Mouse (Mus musculus): ENCODE data around the gene Supt6. TPM values are rescaled to one million over a fixed set of nuclear protein-coding genes. Genes with fewer than 3 reads are reported as not detected.

Supt6 gene
- polyA plus RNA-seq, 1 experiment from 2014 or later: 9.5 TPM

DNA sequence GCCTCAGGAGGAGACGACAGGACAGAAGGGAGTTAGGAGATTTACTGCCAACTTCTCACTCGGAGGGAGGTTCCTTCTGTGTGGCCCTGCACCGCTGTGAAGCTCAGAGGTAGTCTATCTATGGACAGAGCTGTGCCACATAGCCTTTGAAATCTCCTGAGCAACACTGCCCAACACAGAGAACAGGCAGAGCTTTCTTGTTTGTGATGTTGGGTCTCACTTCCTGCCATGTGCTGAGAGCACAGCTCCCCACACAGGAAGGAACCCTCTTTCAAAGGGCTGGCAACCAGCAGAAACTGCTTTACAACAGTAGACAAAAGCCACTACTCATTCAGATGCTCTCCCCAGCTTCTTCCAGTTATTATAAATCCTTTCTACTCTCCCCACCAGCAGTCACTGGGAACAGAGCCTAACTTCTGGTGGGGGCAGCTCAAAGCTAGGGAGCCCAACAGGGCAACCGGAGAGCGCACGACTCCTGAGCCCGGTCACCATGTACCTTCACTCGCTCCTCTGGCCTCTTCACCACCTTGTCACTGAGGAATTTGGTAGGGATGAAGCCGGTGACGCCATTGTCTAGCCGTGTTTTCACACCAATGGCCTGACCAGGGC is 30.0 kb downstream of the Supt6 start:
- Histone ChIP-seq H3K4me3 (replicated peaks) (no peak overlapping the region), H3K9me3 (replicated peaks) (no peaks in the 10 kb centered on the region), H3K9ac (no peak overlapping the region), H3K4me1 (replicated peaks) (no peaks in the 10 kb centered on the region), H3K27me3 (no peaks in the 10 kb centered on the region), H3K4me2 (no peak overlapping the region), H3K27ac (replicated peaks) (no peak overlapping the region), H3K36me3 (replicated peaks) (peaks cover 98% of the 10 kb centered on the region)
- no peak for ATAC-seq (ENCODE audit: insufficient read depth)
- 85% methylated on average over 11 of the region's 11 CpGs for WGBS (ENCODE audit: insufficient replicate concordance)

DNA sequence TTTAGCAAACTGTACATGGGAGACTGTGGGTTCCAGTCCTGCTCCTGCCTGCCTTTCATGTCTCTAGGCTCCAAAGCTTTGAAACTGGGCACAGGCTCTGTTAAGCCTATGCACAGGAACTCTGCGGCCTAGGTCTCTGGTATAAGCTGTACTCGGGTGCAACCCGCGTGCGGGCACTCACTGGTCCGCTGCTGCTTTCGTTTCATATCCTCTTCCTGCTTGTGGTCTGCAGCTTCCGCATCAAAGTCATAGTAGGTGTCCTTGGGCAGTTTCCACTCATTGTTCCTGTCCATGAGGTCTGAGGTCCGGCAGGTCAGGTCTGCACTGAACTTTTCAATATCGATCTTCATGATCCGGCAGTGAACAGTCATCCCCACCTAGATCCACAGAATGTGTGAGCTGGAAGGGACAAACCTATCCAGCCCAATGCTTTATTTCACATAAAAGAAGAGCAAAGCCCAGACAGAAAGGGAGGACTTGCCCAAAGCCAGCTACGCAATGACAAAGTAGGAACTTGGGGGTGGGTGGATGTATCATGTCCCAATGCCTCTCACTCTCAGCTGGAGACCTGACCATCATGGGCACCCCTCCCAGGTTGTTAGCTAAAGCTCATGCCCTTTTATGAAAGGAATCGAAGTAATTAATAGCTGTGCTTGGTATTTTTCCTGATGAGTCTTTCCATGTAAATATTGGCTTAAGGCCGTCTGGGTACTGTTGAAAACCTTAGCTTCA is 32.5 kb downstream of the Supt6 start:
- ATAC-seq (ENCODE audit: insufficient read depth): peak; percentile 31; the same call in 1 of the 2 replicates
- 58% methylated on average over 14 of the region's 14 CpGs for WGBS (ENCODE audit: insufficient replicate concordance)

DNA sequence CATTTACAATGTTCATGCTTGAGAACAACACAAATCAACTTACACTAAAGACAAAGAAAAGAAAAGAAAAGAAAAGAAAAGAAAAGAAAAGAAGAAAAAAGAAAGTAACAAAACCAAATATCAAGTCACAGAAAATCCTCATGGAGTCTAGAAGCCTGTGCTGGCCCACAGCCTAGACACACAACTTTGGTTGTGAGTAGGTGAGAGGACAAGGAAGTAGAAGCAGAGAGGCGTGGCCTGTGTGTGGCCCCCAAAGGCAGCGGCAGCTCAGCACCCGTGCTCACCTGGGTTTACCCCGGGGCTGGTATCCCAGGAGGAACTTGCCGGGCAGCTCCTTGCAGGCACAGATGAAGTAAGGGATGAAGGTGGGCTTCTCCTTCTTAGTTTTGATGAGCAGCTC is 34.3 kb downstream of the Supt6 start:
- no peak for ATAC-seq (ENCODE audit: insufficient read depth)
- no peaks in the 10 kb centered on the region for H3K27me3 ChIP-seq
- H3K4me2 ChIP-seq: no peak overlapping the region
- H3K36me3 ChIP-seq (replicated peaks): peaks cover 100% of the 10 kb centered on the region
- H3K9me3 ChIP-seq (replicated peaks): no peaks in the 10 kb centered on the region
- H3K4me1 ChIP-seq (replicated peaks): no peaks in the 10 kb centered on the region
- H3K4me3 ChIP-seq (replicated peaks): no peak overlapping the region
- H3K27ac ChIP-seq (replicated peaks): no peak overlapping the region; the same call in 1 of the 2 replicates
- no peak overlapping the region for H3K9ac ChIP-seq
- WGBS (ENCODE audit: insufficient replicate concordance): 80% methylated on average over 5 of the region's 5 CpGs

More for the DNA sequence above, 32.5 kb downstream of the Supt6 start:
- H3K36me3 ChIP-seq (replicated peaks): peaks cover 99% of the 10 kb centered on the region
- H3K9ac ChIP-seq: no peak overlapping the region
- H3K4me2 ChIP-seq: no peak overlapping the region
- 0 out of 2 replicates have a peak overlapping the region, but pooled peaks have one; percentile 14 for H3K27ac ChIP-seq (replicated peaks)
- no peak overlapping the region for H3K4me3 ChIP-seq (replicated peaks)
- H3K27me3 ChIP-seq: no peaks in the 10 kb centered on the region
- no peaks in the 10 kb centered on the region for H3K4me1 ChIP-seq (replicated peaks)
- no peaks in the 10 kb centered on the region for H3K9me3 ChIP-seq (replicated peaks)

DNA sequence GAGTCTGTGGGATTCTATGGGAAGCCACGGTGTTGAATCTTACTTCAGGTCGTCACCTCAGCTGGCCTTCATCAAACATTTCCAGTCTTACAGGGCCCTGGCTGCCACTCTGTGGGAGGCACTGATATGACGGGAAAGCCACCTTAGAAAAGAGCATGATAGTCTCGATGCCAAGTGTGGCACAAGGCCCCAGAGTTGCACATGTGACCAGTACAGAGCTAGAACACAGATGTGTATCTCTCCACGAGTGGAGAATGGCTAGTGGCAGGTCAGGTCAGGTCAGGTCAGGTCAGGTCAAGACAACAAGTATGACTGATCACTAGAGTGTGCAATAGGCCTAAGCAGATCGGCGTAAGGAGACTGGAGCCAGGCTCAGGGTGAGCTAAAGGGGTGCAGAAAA is 35.2 kb downstream of the Supt6 start:
- no peak overlapping the region for H3K9ac ChIP-seq
- no peak overlapping the region for H3K4me2 ChIP-seq
- 77% methylated on average over 7 of the region's 7 CpGs for WGBS (ENCODE audit: insufficient replicate concordance)
- peaks cover 100% of the 10 kb centered on the region for H3K36me3 ChIP-seq (replicated peaks)
- H3K9me3 ChIP-seq (replicated peaks): no peaks in the 10 kb centered on the region
- no peak overlapping the region for H3K4me3 ChIP-seq (replicated peaks)
- H3K27me3 ChIP-seq: no peaks in the 10 kb centered on the region
- H3K4me1 ChIP-seq (replicated peaks): no peaks in the 10 kb centered on the region
- ATAC-seq (ENCODE audit: insufficient read depth): no peak
- H3K27ac ChIP-seq (replicated peaks): no peak overlapping the region

DNA sequence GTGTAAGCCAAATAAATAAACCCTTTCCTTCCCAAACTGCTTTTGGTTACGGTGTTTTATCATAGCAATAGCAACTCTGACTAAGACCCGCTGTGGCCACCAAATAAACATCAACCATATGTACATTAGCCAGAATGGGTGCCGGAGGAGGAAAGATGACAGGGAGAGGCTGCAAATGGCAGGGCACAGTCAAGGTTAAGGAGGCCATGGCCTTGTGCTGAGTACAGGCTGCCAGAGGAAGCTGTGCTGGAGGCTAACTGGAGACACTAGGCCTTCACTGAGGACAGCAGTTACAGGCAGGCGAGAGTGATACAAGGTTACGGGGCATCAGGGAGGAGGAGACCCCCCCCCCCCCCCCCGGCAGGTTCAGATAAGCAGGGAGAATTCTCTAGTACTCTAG is 35.9 kb downstream of the Supt6 start:
- Histone ChIP-seq H3K9ac (no peak overlapping the region), H3K4me3 (replicated peaks) (no peak overlapping the region), H3K9me3 (replicated peaks) (no peaks in the 10 kb centered on the region), H3K4me2 (no peak overlapping the region), H3K27me3 (no peaks in the 10 kb centered on the region), H3K4me1 (replicated peaks) (no peaks in the 10 kb centered on the region), H3K36me3 (replicated peaks) (peaks cover 98% of the 10 kb centered on the region), H3K27ac (replicated peaks) (no peak overlapping the region)
- 84% methylated on average over 6 of the region's 6 CpGs for WGBS (ENCODE audit: insufficient replicate concordance)
- no peak for ATAC-seq (ENCODE audit: insufficient read depth)

DNA sequence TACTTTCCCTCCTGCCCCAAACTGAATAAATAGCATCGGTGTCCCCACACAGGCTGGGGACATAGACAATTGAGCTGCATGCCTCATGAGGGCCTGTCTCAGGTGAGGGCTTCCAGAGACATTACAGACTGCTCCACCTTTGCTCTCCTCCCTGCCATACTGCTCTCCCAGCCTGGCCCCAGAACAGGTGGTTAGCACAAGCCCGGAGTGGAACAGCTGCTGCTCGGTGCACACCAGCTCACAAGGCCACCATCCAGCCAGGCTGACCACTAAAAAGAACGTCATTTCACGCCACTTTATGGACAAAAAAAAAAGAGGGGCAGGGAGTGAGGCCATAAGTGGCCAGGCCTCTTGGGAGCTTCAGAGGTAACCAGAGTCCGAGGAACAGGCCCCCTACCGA is 38.6 kb downstream of the Supt6 start:
- H3K4me3 ChIP-seq (replicated peaks): no peak overlapping the region
- no peaks in the 10 kb centered on the region for H3K9me3 ChIP-seq (replicated peaks)
- H3K27ac ChIP-seq (replicated peaks): no peak overlapping the region
- H3K36me3 ChIP-seq (replicated peaks): peaks cover 77% of the 10 kb centered on the region
- no peaks in the 10 kb centered on the region for H3K4me1 ChIP-seq (replicated peaks)
- 85% methylated on average over 7 of the region's 7 CpGs for WGBS (ENCODE audit: insufficient replicate concordance)
- H3K4me2 ChIP-seq: no peak overlapping the region
- no peak for ATAC-seq (ENCODE audit: insufficient read depth)
- H3K27me3 ChIP-seq: no peaks in the 10 kb centered on the region
- H3K9ac ChIP-seq: no peak overlapping the region

DNA sequence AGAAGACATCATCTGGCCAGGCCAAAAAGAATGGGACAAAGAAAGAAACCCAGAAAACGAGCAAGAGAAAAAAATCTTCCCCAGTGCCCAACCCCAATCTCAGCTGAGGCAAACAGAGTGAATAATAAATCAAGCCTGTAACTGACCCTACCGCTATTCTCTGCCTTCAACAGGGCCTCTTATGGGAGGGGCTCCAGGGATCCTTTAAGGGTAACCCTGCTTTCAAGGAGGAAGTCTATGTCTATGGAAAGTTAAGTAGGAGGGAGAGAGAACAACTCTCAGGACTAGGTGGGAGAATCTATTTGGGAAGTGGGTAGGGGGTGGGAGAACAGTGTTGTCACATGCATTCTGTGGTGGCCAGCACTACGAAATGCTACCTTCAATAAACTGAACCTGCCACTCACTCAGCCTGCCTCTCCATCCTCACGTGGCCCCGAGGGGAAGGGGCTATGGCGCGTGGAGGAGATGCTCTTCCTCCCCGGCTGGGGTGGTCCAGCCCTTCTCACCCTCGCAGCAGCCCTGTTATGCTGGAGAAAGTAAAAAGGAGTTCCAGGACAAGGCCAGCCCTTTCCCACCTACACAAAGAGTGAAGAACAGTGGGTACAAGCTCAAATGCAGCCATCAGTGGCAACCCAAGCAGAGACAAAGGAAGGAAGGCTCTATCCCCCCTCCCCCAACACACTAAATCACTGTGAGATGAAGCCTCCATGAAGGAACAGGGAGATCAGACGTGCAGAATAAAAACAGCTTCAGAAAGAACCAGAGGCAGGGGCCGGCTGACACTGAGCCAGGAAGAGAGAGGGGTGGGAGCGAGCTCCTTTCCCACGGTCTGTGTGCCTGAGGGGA is 40.2 kb downstream of the Supt6 start:
- peaks cover 61% of the 10 kb centered on the region for H3K36me3 ChIP-seq (replicated peaks)
- ATAC-seq (ENCODE audit: insufficient read depth): no peak
- H3K4me2 ChIP-seq: no peak overlapping the region
- no peaks in the 10 kb centered on the region for H3K4me1 ChIP-seq (replicated peaks)
- H3K27ac ChIP-seq (replicated peaks): no peak overlapping the region
- no peaks in the 10 kb centered on the region for H3K27me3 ChIP-seq
- no peak overlapping the region for H3K4me3 ChIP-seq (replicated peaks)
- no peaks in the 10 kb centered on the region for H3K9me3 ChIP-seq (replicated peaks)
- H3K9ac ChIP-seq: no peak overlapping the region
- WGBS (ENCODE audit: insufficient replicate concordance): 76% methylated on average over 13 of the region's 13 CpGs

DNA sequence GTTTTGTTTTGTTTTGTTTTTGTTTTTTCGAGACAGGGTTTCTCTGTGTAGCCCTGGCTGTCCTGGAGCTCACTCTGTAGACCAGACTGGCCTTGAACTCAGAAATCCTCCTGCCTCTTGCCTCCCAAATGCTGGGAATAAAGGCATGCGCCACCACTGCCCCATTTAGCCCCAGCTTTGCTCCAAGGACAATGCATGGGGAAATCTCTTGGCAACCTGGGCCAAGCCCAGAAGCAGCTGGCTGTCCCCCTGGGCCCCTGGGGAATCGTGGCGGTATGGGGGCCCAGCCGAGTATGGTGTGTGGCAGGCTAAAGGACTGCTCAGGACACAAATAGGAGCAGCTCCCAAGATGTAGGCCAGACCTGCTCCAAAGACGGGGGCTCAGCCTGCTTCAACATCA is 41.5 kb downstream of the Supt6 start:
- no peaks in the 10 kb centered on the region for H3K9me3 ChIP-seq (replicated peaks)
- no peaks in the 10 kb centered on the region for H3K4me1 ChIP-seq (replicated peaks)
- ATAC-seq (ENCODE audit: insufficient read depth): no peak
- H3K4me3 ChIP-seq (replicated peaks): no peak overlapping the region
- peaks cover 48% of the 10 kb centered on the region for H3K36me3 ChIP-seq (replicated peaks)
- H3K27me3 ChIP-seq: no peaks in the 10 kb centered on the region
- H3K9ac ChIP-seq: no peak overlapping the region
- H3K27ac ChIP-seq (replicated peaks): no peak overlapping the region
- no peak overlapping the region for H3K4me2 ChIP-seq
- 81% methylated on average over 6 of the region's 6 CpGs for WGBS (ENCODE audit: insufficient replicate concordance)

DNA sequence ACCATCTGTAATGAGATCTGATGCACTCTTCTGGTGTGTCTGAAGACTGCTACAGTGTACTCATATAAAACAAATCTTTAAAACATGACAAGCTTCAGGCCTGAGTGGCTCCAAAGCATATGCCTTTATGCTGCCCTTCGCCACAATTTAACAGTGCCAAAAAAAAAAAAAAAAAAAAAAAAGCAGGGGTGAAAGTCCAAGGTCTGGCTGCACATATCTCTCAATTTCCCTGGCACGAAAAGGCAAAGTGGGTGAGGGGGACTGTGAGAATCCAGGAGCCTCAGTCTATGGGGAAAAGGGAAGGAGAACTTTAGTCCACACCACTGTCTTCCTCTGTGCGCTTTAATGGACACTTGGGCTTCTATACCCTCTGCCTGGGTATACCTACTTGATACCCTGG is 43.4 kb downstream of the Supt6 start:
- ATAC-seq (ENCODE audit: insufficient read depth): no peak
- no peak overlapping the region for H3K9ac ChIP-seq
- no peak overlapping the region for H3K4me3 ChIP-seq (replicated peaks)
- no peak overlapping the region for H3K27ac ChIP-seq (replicated peaks)
- peaks cover 29% of the 10 kb centered on the region for H3K36me3 ChIP-seq (replicated peaks)
- no peak overlapping the region for H3K4me2 ChIP-seq
- H3K4me1 ChIP-seq (replicated peaks): no peaks in the 10 kb centered on the region
- no peaks in the 10 kb centered on the region for H3K27me3 ChIP-seq
- WGBS (ENCODE audit: insufficient replicate concordance): 77% methylated on average over 3 of the region's 3 CpGs
- no peaks in the 10 kb centered on the region for H3K9me3 ChIP-seq (replicated peaks)

DNA sequence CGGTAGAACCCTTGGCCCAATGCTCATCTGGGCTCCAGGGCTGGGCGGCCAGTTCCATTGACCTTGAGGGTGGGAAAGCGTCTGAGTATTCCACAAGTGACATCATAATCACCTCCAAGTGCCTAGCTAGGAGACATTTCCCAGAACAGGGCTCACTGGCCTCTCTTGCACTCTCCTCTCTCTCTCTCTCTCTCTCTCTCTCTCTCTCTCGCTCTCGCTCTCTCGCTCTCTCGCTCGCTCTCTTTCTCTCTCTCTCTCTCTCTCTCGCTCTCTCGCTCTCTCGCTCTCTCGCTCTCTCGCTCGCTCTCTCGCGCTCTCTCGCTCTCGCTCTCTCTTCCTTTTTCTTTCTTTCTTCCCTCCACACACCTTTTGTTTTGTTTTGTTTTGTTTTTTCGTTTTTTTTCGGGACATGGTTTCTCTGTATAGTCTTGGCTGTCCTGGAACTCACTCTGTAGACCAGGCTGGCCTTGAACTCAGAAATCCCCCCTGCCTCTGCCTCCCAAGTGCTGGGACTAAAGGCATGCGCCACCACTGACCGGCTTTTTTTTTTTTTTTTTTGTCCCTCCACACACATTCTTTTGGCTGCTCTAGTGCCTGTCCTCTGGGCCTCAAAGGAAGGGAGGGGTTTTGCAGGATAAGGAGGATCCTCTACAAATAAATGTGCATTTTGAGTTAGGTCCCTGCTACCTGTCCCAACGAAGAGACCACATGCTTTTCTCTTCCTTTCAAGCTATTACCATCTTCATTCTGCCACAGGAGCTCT is 50.5 kb downstream of the Supt6 start:
- no peaks in the 10 kb centered on the region for H3K9me3 ChIP-seq (replicated peaks)
- ATAC-seq (ENCODE audit: insufficient read depth): no peak; the same call in 1 of the 2 replicates
- H3K27ac ChIP-seq (replicated peaks): no peak overlapping the region
- H3K4me2 ChIP-seq: peak overlapping the region; percentile 87
- no peaks in the 10 kb centered on the region for H3K36me3 ChIP-seq (replicated peaks)
- peaks cover 31% of the 10 kb centered on the region for H3K27me3 ChIP-seq
- 56% methylated on average over 23 of the region's 23 CpGs for WGBS (ENCODE audit: insufficient replicate concordance)
- peak overlapping the region; percentile 64 for H3K4me3 ChIP-seq (replicated peaks)
- peak overlapping the region; percentile 50; the same call in 1 of the 2 replicates for H3K9ac ChIP-seq
- peaks cover 16% of the 10 kb centered on the region for H3K4me1 ChIP-seq (replicated peaks)
